Mouse (Mus musculus) heart, embryonic 14.5 days (tissue): ENCODE results near the gene Icam1. TPM values are rescaled to one million over a fixed set of nuclear protein-coding genes. Genes with fewer than 3 reads are reported as not detected.

ENCODE experiments used
- ATAC-seq: fragments of 200-750 bp; cut with Nextera tagmentation; 2 replicates; pipeline ENCODE4 v1.8.0; 2017; ENCODE audit warnings: low read depth, moderate TSS enrichment; ENCODE audit not compliant: insufficient number of reproducible peaks, insufficient read depth, low FRiP score
- H3K27ac ChIP-seq, 2 experiments: fragments of 200-500 bp in 1 of 2; fragments of 300-500 bp in 1 of 2; sonication (generic) in 1 of 2; replicated peaks in 1 of 2; 2 replicates each; pipeline ENCODE4 v1.5.1; 2012 to 2014; ENCODE audit warnings: low read depth in 2 of 2, low read length in 2 of 2, control low read depth in 1 of 2, mild to moderate bottlenecking in 1 of 2, mixed read lengths in 1 of 2; ENCODE audit not compliant: control insufficient read depth in 1 of 2, insufficient read depth in 1 of 2
- H3K27me3 ChIP-seq: fragments of 300-500 bp; sonication (generic); 2 replicates; pipeline ENCODE4 v1.6.1; 2014; ENCODE audit warnings: mild to moderate bottlenecking, low read length, control low read depth; ENCODE audit not compliant: control insufficient read depth, insufficient read depth
- H3K36me3 ChIP-seq: fragments of 300-500 bp; sonication (generic); 2 replicates; pipeline ENCODE4 v1.6.1; 2014; ENCODE audit warnings: mild to moderate bottlenecking, control low read depth, low read length, mixed read lengths; ENCODE audit not compliant: control insufficient read depth, insufficient read depth
- H3K4me1 ChIP-seq, 2 experiments: fragments of 200-500 bp in 1 of 2; fragments of 300-500 bp in 1 of 2; sonication (generic) in 1 of 2; 2 replicates each; pipeline ENCODE4 v1.6.1; 2012 to 2014; ENCODE audit warnings: low read length in 2 of 2, control low read depth in 1 of 2, mixed read lengths in 1 of 2; ENCODE audit not compliant: control insufficient read depth in 2 of 2, insufficient read depth in 2 of 2
- H3K4me2 ChIP-seq: fragments of 300-500 bp; sonication (generic); 2 replicates; pipeline ENCODE4 v1.6.1; 2014; ENCODE audit warnings: mild to moderate bottlenecking, low read length
- H3K4me3 ChIP-seq, 2 experiments: fragments of 200-500 bp in 1 of 2; fragments of 300-500 bp in 1 of 2; sonication (generic) in 1 of 2; 2 replicates each; pipeline ENCODE4 v1.5.1; 2012 to 2014; ENCODE audit warnings: low read length in 2 of 2, mild to moderate bottlenecking in 2 of 2, control low read depth in 1 of 2, low read depth in 1 of 2, moderate library complexity in 1 of 2; ENCODE audit not compliant: control insufficient read depth in 1 of 2, insufficient read depth in 1 of 2
- H3K9ac ChIP-seq: fragments of 300-500 bp; sonication (generic); 2 replicates; pipeline ENCODE4 v1.6.1; 2014; ENCODE audit warnings: mild to moderate bottlenecking, low read length
- H3K9me3 ChIP-seq: fragments of 300-500 bp; sonication (generic); 2 replicates; pipeline ENCODE4 v1.6.1; 2016; ENCODE audit warnings: low read length, control low read depth; ENCODE audit not compliant: control insufficient read depth
- WGBS: fragments of 180-500 bp; shearing (Covaris S2); extraction: QIAGEN DNeasy Blood & Tissue Kit; methylation state at CpG from one replicate; pipeline ENCODE4 v1.1.7; 2014; 5-methylcytosine and 5-hydroxymethylcytosine counted together
- polyA plus RNA-seq: library from polyadenylated mRNA; unstranded; fragments of >200 nt; fragmentation: Nextera tagmentation; extraction: Ambion mirVana; gene quantifications from 2 replicates; pipeline ENCODE4 v1.2.1, GENCODE M21; 2014

The Icam1 gene
- polyA plus RNA-seq: 13.9 and 14.4 TPM in 2 replicates

DNA sequence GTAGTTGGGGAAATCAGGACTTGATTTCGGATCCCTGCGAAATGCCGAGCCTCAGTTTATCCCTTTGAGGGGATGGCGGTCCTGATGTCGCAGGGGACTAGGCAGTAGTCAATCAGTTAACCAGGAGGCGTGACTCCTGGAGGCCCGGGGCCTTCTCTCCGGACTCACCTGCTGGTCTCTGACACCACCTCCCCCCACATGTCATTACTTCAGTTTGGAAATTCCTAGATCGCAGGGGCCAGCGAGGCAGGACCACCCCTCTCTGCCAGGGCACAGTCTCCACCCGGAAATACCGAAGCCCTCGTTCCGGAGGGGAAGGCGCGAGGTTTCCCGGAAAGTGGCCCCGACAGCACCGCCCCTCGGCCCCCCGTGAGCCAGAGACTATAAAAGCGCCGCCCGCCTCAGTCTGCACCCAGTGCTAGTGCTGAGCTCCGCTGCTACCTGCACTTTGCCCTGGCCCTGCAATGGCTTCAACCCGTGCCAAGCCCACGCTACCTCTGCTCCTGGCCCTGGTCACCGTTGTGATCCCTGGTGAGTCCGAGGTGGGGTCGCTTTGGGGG is at the start of gene Icam1:
Gene Icam1, plus strand, starts transcription at position 415 of the 560 bp plus-strand sequence.
- Histone ChIP-seq H3K4me3 (peak within 1 kb of the TSS; percentile 42 to 57), H3K9ac (peak within 1 kb of the TSS; percentile 64), H3K9me3 (no peaks in the 10 kb centered on the region), H3K27ac (peak within 1 kb of the TSS; percentile 36 to 64; a peak in 3 of 4 replicates), H3K36me3 (no peaks in the 10 kb centered on the region; the same call in 1 of the 2 replicates), H3K4me1 (peaks cover 10 to 15% of the 10 kb centered on the region in 2 experiments; a peak in 3 of 4 replicates), H3K4me2 (peak within 1 kb of the TSS; percentile 72), H3K27me3 (peaks cover 44% of the 10 kb centered on the region)
- peak; percentile 18 for ATAC-seq
- 1% methylated on average over 30 of the region's 30 CpGs for WGBS

GRCm38 (mm10) chr9:20966008-20966407 is 49.8 kb upstream of the Icam1 start:
- H3K27me3 ChIP-seq: no peaks in the 10 kb centered on the region
- H3K4me3 ChIP-seq: no peak overlapping the region
- H3K9me3 ChIP-seq: no peaks in the 10 kb centered on the region
- no peak overlapping the region for H3K4me2 ChIP-seq
- no peak for ATAC-seq
- no peaks in the 10 kb centered on the region for H3K4me1 ChIP-seq
- WGBS: 91% methylated on average over 3 of the region's 3 CpGs
- H3K36me3 ChIP-seq: peaks cover 47% of the 10 kb centered on the region
- H3K27ac ChIP-seq: no peak overlapping the region
- no peak overlapping the region for H3K9ac ChIP-seq

- no peaks in the 10 kb centered on the region for H3K9me3 ChIP-seq
- H3K4me3 ChIP-seq: no peak overlapping the region
- H3K27ac ChIP-seq: no peak overlapping the region
- no peaks in the 10 kb centered on the region for H3K27me3 ChIP-seq
- H3K4me2 ChIP-seq: no peak overlapping the region
- peaks cover 49% of the 10 kb centered on the region for H3K36me3 ChIP-seq
- H3K9ac ChIP-seq: no peak overlapping the region
- WGBS: 81% methylated on average over 5 of the region's 5 CpGs
- no peak for ATAC-seq
- H3K4me1 ChIP-seq: peaks cover 0 to 1% of the 10 kb centered on the region in 2 experiments; a peak in 1 of 4 replicates
These were observed 49.0 kb upstream of the Icam1 start for GRCm38 (mm10) chr9:20966747-20967146.

DNA sequence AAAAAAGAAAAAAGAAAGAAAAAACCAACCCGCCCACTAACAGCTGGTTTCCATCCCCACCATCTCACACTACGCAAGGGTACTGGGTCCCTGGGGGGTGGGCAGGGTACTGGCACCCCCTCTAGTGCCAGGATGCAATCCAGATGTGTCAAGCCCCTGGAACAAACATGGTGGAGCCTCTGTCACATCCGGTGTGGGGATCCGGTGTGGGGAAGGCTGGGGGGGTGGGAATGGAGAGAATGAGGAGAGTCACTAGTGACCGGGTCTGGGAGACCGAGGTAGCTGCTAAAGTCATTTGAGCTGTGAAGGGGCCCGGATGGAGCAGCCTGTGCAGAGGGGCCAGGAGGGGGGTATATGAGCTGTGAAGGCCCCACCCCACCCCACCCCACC is 44.0 kb upstream of the Icam1 start:
- H3K4me3 ChIP-seq: no peak overlapping the region
- 68% methylated on average over 7 of the region's 7 CpGs for WGBS

GRCm38 (mm10) chr9:20972141-20972992 is 43.4 kb upstream of the Icam1 start:
- H3K4me1 ChIP-seq: peaks cover 24 to 36% of the 10 kb centered on the region in 2 experiments
- H3K4me2 ChIP-seq: peak overlapping the region; percentile 49
- ATAC-seq: no peak
- H3K27me3 ChIP-seq: no peaks in the 10 kb centered on the region
- peak overlapping the region in 1 of 2 experiments; percentile 6; a peak in 1 of 4 replicates for H3K4me3 ChIP-seq
- H3K27ac ChIP-seq: peak overlapping the region; percentile 31 to 43
- H3K9me3 ChIP-seq: no peaks in the 10 kb centered on the region
- peak overlapping the region; percentile 53 for H3K9ac ChIP-seq
- peaks cover 25% of the 10 kb centered on the region for H3K36me3 ChIP-seq
- 45% methylated on average over 28 of the region's 28 CpGs for WGBS

More for the DNA sequence above, 44.0 kb upstream of the Icam1 start:
- Histone ChIP-seq H3K9ac (peak overlapping the region; percentile 53), H3K4me2 (peak overlapping the region; percentile 49; the same call in 1 of the 2 replicates), H3K27ac (no peak overlapping the region), H3K27me3 (no peaks in the 10 kb centered on the region), H3K9me3 (no peaks in the 10 kb centered on the region), H3K4me1 (peaks cover 24 to 31% of the 10 kb centered on the region in 2 experiments), H3K36me3 (peaks cover 32% of the 10 kb centered on the region)
- no peak for ATAC-seq

- H3K9ac ChIP-seq: peak overlapping the region; percentile 53; the same call in 1 of the 2 replicates
- 84% methylated on average over 4 of the region's 4 CpGs for WGBS
These were observed 42.6 kb upstream of the Icam1 start for GRCm38 (mm10) chr9:20973001-20973681.

DNA sequence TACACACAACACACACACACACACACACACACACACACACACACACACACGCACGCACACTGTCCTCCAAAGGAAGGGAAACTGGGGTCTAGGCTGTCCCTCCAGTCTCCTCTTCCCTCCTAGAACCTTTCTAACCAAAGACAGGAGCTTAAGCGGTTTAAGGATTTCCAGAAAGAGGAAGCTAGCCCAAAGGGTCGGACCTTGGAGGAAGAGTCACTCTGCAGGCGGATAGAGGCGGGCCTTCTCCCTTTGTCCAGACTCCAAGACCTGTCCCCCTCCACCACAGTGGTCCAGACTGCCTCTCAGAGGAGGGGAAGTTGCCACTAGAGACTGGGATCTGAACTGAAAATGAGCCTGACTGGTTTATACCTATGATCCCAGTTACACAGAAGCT is 42.1 kb upstream of the Icam1 start:
- 47% methylated on average over 4 of the region's 6 CpGs for WGBS
- H3K4me3 ChIP-seq: no peak overlapping the region

More at GRCm38 (mm10) chr9:20973001-20973681, 42.6 kb upstream of the Icam1 start:
- Histone ChIP-seq H3K36me3 (peaks cover 18% of the 10 kb centered on the region), H3K4me1 (peaks cover 24 to 36% of the 10 kb centered on the region in 2 experiments), H3K4me3 (peak overlapping the region in 1 of 2 experiments; percentile 6; a peak in 1 of 4 replicates), H3K4me2 (peak overlapping the region; percentile 96), H3K9me3 (no peaks in the 10 kb centered on the region), H3K27ac (peak overlapping the region in 1 of 2 experiments; percentile 43; a peak in 1 of 4 replicates), H3K27me3 (no peaks in the 10 kb centered on the region)
- ATAC-seq: no peak

More for the DNA sequence above, 42.1 kb upstream of the Icam1 start:
- Histone ChIP-seq H3K27ac (no peak overlapping the region; a peak in 1 of 4 replicates), H3K4me2 (peak overlapping the region; percentile 96), H3K4me1 (peaks cover 24 to 36% of the 10 kb centered on the region in 2 experiments), H3K9ac (peak overlapping the region; percentile 38; the same call in 1 of the 2 replicates), H3K9me3 (no peaks in the 10 kb centered on the region), H3K36me3 (peaks cover 12% of the 10 kb centered on the region), H3K27me3 (no peaks in the 10 kb centered on the region)
- ATAC-seq: no peak
